Mouse (Mus musculus) MN1 (cell line): Measurements from ENCODE around the gene Lhx5.

Source experiments
- DNase-seq: peaks from one replicate; pipeline ENCODE4 v3.0.0-alpha.2; 2016; ENCODE audit warnings: low spot score

Gene Lhx5

DNA sequence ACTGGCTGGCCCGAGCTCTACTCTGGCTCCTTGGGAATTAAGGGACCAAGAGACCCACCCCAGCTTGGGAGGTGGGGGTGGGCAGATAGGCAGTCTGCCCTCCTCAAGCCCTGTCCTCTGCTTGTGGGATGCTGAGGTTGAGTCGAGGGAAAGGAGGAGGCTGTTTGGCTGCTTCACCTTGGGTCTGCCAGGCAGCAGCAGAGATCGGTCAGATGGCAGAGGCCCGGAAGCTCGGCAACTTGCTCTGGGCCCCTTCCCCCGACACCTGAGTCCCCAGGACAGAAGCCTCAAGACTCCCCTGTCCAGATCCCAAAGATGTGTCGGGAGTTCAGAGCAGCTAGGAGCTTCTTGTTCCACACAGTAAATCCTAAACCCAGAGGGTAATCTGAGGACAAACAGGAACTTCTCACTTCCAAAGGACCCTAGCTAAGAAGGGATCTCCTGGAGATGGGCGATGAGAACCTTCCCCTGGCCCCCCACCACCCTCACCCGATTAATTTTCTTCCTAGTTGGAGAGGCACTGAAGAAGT is 1.1 kb downstream of the Lhx5 start:
- DNase-seq = no peak

DNA sequence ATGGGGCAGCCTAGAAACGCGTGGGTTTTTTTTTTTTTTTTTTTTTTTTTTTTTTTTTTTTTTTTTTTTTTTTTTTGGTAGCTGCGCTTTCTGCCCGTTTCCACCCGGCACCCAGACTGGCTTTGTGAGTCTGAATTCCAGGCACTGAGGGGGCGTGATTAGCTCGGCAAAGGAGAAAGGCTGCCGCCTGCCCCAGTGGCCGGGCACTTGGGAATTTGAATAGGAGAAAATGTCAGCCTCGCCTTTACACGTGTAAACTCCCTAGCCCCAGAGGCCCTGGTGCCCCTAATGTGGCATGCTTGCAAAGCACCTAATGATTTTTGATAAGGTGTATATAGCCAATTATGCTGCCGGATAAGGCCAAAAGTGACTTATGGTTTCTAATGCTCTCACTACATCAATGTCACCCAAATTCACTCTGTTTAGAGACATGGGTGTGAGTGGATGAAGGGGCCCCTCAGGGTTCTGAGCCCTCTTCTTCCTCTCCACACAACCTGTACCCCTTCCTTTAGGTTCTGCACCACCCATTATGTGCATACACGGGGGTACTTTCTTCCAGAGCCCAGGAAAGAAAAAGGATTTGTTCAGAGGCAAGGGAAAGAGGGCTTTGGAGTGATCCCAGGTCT is 1.7 kb downstream of the Lhx5 start:
- no peak for DNase-seq

DNA sequence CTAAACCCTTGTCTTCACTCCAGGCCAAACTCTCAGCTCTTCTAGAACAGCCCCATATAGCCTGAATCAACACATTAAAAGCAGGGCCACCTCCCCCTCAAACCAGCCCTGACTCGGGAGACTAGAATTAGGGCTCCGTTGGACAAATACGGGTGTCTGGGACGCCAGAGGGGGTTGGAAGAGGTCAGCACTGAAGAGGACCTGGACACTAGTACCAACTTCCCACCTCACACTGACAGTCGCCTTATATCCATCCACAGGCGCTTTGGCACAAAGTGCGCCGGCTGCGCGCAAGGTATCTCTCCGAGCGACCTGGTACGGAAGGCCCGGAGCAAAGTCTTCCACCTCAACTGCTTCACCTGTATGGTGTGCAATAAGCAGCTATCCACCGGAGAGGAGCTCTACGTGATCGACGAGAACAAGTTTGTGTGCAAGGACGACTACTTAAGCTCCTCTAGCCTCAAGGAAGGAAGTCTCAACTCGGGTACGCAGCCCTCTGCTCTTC is 2.8 kb downstream of the Lhx5 start:
- DNase-seq = no peak

DNA sequence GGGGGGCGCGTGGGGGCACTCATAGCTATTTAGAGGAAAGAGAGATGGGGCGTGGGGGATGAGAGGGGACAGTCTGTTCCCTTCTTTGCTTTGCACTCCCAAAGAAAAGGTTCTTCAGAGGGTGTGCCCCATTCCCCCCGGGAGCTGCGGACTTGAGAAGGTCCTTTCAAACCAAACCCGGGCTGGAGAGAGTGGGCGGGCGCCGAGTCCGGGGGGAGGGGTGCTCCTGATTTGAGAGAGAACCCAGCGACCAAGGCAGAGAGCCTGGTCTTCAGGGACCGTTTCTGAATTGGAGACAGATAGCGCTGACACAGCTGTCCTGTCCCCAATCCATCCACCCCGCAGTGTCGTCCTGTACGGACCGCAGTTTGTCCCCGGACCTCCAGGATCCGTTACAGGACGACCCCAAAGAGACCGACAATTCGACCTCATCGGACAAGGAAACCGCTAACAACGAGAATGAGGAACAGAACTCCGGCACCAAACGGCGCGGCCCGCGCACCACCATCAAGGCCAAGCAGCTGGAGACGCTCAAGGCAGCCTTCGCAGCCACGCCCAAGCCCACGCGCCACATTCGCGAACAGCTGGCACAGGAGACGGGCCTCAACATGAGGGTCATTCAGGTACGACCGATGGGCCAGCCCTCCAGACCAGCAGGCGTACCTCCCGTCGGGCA is 3.6 kb downstream of the Lhx5 start:
- DNase-seq = no peak

DNA sequence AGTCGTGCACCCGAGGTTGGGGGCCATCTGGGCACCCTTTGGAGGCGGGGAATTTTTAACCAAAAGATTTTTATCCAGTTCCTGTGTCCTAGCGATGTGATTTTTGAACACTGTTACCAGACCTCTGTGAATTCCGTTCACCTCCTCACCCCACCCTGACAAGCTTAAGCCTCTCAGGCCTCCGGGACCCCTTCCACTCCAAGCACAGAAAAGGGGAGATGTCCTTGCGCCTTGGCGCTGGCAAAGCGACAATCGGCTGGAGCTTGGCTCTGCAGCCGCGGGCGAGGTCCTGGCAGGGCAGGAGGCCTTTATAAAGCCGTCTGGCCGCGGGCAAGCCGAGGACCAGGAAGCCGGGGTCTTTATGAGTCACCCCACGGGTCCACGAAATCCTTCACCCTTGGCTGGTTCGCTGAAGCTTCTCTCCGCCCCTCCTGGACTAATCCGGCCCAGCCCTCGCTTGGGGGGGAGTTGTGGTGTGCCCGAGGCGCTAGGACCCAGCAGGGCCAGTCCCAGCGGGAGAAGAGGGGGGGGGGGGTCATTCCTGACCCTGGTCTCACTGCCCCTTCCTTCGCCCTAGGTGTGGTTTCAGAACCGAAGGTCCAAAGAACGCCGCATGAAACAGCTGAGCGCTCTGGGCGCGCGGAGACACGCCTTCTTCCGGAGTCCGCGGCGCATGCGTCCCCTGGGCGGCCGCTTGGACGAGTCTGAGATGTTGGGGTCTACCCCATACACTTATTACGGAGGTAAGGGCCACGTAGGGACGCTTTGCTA is 4.4 kb downstream of the Lhx5 start:
- DNase-seq = no peak

DNA sequence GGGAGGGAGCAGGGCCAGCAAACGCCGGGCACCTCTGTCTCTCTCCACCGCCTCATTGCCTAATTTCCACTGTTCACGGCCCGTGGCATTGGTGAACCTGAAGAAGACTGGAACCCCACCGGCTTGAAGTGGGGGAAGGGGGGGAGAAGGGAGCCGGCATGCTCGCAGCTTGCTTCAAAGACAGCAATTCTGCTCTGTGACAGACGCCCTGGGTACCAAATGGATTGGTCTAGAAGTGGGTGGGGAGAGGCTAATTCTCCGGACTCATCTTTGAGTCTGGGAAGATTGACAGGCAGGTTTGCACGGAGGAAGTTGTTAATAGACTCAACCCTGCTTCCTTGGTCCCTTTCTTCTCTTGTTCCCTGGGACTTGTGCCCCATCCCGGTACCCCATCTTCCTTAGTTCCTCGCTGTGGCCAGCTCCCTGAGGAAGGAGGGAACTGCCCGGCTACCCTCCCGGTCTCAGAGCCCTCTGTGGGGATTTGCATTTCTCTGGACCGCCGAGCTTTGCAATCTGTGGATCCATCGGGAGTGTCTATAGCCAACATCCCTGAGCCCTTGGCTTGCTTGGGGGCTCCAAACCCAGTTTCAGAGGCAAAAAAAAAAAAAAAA is 5.5 kb downstream of the Lhx5 start:
- no peak for DNase-seq

DNA sequence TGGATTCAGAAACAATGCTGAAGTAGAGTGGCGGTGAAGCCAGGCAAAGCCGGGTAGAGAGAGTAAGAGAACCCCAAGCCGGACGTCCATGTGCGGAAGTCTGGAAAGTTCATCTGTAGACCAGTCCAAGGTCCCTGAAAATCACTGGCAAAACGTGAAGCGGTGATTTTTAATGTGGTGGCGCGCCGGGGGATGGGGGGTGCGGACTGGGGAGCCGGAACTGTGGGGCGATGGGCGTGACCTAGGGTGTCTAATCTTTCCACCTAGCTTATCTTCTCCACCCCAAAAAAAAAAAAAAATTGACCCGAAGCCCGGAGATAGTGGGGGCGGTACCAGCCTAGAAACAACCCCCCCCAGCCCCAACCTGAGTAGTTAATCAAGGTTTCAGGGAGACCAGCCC is 6.0 kb downstream of the Lhx5 start:
- no peak for DNase-seq

DNA sequence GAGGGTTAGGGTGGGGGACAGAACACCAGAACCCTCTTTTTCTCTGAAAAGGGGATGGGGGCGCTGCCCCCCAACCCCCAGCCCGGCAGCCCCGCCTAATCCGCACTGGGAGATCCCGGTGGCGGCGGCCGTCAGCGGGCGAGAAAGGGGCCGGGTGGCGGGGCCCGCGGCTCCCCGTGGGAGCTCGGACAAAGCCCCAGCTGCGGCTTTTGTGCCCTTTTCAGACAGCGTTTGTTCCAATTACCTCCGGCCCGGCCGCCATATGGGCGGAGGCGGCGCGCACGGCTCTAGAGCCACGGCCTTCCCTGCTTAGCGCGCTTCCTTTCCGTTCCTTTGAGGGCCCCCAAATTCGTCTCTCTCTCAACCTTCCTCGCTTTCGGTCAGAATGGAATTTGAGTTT is 6.5 kb downstream of the Lhx5 start:
- no peak for DNase-seq

DNA sequence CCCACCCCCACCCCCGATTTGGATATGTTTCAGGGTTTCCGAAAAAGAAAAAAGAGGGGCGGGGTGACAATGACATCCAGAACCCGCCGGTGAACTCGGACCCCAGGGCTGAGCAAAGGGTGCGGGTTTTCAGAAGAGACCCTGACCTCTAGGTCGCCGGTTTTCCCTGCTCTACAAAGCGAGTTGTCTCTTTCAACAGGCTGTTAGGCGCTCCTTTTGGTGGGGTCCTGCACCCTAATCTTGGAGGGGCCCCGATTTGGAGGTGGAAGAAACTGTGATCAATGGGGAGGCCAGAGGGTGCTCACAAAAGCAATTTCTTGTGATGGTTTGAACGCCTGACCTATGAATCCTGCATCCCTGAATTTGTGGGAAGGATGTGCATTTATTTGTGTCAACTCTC is 7.0 kb downstream of the Lhx5 start:
- DNase-seq = no peak

DNA sequence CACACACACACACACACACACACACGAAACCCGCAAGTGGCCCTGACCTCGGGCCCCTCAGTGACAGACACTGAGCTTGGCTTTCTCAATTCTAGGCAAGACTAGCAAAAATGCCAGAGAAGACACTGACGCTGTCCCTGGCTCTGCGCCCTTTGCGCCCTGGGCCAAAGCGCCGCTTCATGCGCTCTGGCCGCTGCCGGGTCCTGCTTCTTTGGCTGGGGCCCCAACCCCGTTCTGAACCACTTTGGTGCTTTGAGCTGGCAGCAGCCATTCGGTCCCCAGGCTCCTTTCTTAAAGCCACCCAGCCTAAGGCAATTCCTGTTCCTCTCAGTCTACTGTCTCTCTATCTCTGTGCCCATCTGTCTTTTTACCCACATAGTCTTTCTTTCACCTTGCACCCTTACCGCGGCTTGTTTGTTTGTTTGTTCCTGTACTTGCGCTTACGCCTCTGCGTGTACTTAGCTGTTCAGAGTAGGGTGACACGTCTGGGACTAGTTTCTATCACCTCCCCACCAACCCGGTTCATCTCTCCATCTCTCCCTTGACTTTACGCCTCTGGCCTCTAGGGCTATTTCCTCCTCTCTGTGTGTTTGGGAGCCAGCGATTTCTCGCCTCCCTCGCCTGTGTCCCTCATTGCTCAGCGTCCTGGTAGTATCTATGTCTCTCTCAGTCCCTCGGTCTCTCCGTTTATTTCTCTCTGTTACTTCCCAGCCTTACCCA is 7.7 kb downstream of the Lhx5 start:
- no peak for DNase-seq

DNA sequence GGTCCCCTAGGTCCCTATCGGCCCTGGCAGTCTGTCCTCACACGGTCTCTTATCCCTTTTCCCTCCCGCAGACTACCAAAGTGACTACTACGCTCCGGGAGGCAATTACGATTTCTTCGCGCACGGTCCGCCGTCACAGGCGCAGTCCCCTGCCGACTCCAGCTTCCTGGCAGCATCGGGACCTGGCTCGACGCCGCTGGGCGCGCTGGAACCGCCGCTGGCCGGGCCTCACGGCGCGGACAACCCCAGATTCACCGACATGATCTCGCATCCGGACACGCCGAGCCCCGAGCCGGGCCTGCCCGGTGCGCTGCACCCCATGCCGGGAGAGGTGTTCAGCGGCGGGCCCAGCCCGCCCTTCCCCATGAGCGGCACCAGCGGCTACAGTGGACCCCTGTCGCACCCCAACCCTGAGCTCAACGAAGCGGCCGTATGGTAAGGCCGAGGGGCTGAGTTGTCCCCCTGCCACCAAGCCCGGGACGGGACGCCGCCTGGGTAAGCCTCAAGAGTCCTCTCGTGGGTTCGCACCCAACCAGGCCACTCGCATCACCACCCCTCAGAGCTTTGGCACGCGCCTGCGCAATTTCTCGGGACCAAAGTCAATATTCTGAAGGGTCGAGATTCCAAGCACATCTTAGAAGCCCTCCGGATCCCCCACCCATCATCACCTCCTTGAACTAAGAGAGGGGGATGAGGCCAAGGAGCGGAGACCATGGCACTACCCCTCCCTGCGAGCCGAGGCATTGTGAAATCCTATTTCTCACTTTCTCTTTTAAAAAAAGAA is 8.6 kb downstream of the Lhx5 start:
- DNase-seq = no peak

DNA sequence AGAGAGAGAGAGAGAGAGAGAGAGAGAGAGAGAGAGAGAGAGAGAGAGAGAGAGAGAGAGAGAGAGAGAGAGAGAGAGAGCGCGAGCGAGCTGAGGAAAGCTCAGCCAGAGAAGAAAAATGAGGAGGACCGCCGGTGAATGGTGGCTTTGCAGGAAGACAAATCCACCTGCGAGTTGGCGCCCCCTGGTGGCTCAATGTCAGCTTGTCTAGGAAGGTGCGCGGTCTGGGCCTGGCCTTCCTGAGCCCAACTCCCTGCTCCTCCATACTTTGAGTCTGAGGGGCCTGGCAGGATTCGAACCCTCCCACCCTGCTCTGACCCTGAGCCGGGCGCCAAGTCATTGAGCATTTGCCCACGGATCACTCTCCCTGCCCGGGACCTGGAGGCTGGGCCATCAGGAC is 9.2 kb downstream of the Lhx5 start:
- DNase-seq = peak; percentile 63

DNA sequence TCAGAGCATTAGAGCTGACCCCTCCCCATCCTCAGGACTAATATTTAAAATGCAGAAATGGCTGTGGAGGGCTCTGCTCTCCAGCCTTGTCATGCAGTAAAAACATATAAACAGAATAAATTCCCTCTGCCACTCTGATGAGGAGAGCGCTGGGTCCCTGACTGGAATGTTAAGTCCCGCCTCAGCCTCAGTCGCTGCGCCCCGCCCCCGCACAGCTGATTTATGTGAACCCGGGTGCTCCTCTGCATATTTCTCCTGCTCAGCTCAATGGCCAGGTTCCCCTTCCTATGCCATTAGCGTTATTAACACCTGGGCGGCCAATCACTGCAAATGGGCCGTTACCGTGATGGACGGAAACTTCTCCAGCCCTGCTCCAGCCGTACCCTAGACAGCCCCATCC is 15.8 kb downstream of the Lhx5 start:
- no peak for DNase-seq

DNA sequence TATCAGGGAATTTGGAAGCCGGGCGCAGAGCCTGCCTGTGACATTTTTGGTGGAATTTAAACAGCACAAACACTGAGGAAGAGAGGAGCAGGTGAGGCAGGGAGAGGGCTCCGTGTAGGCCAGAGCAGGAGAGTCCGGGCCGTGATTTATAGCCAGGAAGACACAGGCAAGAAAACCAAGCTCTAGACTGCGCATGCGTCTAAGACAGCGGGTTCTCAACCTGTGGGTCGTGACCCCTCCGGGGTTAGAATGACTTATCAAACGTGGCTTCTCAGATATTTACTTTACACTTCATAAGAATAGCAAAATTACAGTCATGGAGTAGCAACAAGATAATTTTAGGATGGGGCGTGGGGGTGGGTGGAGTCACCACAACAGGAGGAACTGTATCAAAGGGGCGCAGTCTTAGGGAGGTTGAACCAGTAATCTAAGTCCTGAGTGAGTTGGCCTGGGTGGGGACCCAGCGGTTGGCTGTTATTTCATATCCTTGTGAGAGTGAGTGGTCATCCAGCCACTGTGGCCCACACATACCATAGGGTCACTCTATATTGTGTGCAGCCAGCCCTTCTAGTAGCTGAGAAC is 23.3 kb downstream of the Lhx5 start:
- DNase-seq = no peak

DNA sequence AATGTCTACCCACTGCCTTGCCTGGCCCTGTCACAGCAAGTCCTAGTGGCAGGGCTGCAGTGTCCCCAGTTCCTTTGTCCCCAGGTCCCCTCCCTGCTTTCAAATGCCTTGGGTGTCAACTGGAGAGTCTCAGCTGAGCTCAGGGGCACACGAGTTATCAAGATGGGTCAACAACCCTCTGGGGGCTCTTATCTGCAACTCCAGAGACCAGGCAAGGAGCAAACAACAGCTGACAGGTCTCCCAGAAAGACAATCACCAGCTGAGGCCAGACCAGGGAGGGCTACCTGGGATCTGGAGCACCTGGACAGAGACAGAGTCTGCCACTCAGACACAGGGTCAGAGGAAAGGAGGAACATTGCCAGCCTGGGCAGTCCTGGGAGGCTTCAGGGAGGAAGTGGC is 24.8 kb downstream of the Lhx5 start:
- DNase-seq = no peak

DNA sequence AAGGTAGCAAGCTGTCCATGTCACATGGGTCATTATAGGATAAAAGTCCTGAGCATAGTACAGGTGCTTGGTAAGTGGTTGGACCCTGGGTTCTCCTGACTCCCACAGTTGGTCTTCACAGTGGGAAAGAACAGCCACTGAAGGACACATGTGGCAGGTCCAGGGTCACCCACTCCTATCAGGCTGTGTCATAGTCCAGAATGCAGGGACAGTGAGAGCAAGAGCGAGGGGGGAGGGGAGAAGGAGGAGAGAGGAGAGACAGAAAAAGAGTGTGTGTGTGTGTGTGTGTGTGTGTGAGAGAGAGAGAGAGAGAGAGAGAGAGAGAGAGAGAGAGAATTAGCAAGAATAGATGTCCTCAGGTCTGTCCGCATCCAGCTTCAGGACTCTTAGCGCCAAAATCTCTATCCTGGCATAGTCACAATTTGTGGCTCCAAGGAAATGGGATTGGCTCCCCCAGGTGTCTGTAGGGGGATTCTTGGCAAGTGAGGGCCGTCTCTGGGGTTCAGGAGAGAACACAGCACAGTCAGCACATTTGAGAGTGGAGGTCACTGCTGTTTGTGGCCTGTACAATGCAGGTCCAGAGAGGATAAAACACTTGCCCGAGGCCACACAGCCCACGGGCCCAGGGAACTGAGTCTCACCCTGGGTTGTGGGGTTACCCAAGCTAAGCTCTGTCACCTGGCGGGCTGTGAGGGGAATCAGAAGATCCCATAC is 25.5 kb downstream of the Lhx5 start:
- no peak for DNase-seq

DNA sequence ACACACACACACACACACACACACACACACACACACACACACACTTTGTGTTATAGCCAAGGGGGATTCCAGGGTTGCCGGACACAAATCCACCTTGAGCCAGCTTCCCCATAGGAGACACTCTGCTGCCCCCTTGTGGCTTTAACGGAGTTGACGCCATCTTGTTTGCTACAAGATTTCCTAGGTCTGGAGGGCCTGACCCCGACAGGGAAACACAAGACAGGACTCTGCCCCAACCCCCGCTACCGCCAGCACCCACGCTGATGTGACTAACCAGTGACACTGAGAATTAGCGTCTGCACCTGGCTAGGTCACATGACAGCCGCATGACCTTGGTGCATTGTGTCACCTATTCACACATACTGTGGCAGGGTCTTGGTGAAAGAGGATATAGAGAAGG is 26.1 kb downstream of the Lhx5 start:
- DNase-seq = peak; percentile 83

DNA sequence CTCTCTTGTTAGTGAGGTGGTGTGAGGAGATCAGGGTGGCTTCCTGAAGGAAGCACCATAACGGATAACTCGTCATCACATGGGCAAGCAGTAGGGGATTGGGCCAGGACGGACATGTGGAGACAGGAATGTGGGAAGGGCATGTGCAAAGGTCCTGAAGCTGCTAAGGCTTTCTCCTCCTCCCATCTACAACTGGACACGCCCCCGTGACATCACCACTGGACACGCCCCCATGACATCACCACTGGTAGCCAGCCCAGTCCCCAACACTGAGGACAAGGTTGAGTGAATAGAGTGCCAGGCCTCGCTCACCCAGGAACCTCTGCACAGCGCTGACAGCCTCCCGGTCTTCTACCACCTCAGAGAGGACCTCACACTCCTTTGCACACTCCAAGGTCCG is 27.6 kb downstream of the Lhx5 start:
- DNase-seq = no peak

DNA sequence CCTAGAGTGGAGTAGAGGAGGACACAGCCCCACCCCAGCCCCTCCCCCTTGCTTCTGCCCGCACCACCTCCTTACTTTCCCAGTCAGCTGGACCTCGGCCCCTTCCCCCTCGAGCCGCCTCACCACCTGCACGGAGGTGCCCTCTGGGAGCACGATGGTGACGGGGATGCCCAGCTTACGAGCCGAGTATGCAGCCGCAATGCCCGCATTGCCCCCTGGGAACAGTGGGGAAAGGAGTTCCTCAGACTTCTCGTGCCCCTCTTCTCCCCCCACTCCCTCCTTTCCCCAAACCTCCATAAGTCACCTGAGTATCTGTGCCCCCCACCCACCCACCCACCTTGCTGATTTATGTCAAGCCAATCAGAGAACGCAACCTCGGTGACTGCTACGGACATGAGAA is 30.4 kb downstream of the Lhx5 start:
- DNase-seq = no peak

DNA sequence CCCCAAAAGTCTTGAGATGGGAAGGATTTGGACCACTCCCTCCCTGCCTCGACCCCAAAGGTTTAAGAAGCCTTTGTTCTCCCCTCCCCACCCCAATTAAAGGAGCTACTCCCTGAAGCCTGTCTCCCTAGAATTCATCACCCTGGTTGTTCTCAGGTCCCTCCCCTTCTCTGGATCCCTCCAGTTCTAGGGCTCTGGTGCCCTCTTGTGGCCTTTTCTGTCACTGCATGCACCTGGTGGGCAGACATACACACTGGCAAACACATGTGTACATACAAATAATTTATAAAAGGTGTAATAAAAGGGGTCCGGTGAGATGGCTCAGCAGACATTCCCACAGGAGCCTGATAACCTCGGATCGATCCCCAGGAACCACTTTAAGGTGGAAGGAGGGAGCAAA is 32.8 kb downstream of the Lhx5 start:
- DNase-seq = no peak
